Mouse (Mus musculus): Measurements from ENCODE around the gene Olfr1535.

The Olfr1535 gene

DNA sequence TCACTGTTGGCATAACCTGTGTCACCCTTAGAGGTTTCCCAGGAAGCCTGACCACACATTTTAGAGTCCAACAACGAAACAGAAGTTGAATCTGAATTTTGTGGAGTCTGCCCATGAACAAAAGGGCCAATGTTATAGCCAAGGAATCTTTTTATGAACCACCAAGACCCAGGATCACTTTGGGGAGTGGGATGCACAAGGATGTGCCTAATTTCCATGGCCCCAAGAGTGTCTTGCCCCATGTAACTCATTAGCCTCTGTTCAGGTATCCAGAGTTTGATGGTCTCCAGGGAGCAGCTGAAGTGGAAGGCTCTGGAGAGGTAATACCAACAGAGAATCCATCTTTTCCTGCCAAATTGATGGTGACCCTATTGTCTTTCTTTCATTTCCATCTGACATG, at the start of gene Olfr1535:
Gene Olfr1535, minus strand, starts transcription at position 101 of the 400 bp plus-strand sequence.
- no peak for DNase-seq (ENCODE audit: low spot score in 2 of 2)

DNA sequence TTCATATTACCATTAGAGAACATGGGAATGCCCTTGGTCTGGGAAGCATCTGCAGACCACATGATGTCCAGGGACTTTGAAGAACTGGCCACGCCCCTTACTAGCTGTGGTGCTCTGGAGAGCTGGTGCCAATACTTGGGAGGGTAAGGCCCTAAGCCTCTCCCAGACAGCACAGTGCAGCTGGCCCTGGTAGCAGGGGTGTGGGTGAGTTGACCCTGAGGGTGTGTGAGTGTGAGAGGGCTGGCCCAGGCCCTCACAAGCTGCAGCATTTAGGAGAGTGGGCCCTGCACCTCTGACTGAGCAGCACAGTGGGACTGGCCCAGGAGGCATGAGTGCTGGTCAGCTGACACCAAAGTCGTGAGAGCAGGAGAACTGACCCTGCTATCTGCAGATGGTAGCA, 31.9 kb upstream of the Olfr1535 start:
- DNase-seq (ENCODE audit: low spot score in 2 of 2) = no peak

DNA sequence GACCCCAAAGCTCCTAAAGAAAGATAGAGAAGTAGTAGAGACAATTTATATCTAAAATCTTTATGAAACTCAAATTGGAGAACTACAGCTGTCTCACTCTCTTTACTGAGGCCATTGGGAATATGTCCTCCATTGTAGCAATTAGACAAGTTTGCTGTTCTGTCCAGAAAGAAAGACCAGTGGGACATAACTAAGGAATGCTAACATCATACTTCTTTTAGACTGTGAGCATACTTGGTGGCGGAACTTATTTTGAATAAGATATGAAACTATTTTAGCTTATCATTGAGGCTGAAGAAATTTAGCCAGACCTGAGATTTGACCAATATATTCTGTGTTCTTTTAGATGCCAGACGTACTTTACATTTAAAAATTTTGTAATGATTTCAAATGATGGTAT, 22.0 kb upstream of the Olfr1535 start, which contains the start of gene Olfr1364:
Gene Olfr1364, minus strand, starts transcription at position 101 of the 400 bp plus-strand sequence.
- no peak for DNase-seq (ENCODE audit: low spot score in 2 of 2)

DNA sequence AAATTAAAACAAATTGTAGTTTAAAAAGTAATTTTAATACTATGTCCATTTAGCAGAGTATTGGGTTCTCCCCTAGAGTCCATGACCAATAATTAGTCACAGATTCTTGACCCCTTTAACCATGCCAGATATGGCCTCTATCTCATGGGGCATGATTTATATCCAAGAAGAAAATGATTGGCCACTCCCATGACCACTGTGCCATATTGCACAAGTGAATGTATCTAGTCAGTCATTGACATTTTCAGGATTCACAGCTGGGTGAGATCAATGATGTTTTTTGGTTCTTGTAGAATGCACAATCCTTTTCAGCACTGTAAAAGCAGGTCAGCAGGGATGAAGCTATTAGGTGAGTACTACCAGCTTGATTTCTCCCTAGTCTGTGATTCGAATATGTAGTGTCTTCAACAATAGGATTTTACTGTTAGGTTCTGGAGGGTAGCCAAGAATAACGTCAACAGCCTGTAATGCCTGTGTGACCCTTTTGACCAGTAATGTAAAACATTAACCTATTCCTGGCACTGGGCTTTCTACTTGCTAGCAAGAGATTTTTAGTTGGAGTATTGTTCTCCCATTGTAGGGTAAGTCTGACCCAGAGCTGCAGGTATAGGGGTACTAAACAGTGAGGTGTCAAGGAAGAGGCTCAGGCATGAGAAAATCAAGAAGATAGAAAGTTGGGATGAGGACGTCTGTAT, 9.1 kb downstream of the Olfr1535 start:
- DNase-seq (ENCODE audit: low spot score in 2 of 2) = no peak

DNA sequence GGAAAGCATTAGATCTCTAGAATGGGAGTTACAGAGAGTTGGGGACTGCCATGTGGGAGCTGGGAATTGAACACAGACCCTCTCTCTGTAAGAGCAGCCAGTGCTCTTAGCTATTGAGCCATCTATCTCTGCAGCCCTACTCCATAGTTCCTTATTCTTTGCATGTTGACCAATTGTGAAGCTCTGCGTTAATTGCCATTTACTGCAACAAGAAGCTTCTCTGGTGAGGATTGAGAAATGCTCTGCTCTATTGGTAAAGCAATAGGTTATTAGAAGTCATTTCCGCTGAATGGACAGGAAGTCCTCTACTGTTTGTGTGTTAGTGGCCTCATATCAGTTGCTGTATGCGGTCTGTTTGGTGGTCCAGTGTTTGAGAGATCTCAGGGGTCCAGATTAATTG, 10.2 kb downstream of the Olfr1535 start:
- DNase-seq (ENCODE audit: low spot score in 2 of 2) = no peak

DNA sequence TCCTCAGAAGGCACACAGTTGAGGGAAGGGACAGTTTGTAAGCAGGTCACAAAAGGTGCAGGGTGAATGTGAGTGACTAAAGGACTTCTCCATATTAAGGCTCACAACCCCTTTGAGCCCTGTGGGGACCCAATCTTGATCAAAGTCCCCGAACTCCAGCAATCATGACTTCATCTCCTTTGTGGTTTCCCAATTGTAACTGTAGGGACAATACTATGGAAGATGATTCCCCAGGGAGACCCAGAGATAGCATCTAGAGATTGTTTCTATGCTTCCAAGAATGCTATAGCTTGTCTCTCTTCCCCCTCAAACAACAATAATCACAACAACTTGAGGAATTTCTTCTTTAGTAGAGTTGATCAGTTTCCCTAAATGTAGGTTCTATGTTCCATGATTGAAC, 17.0 kb downstream of the Olfr1535 start, which contains the start of gene Olfr1366:
Gene Olfr1366, minus strand, starts transcription at position 101 of the 400 bp plus-strand sequence.
- DNase-seq (ENCODE audit: low spot score in 2 of 2) = no peak

DNA sequence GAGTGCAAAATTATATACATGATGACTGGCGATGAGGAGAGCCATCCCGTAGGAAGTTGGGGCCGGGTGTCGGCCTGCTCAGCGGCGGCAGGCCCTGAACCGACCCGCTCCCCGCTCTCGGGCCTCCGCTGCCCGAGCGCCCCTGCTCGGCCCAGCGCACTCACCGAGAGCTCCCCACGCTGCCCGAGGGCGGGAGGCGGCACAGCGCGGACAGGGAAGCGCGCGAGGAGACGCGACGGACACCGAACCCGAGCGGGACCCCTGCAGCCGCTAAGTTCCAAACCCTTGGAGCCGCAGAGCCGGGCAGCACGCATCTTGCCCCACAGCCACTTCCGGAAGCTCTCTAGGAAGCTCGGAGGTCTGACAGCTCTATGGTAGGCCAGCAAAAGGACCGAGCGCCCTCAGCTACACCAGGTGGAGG, 28.9 kb downstream of the Olfr1535 start, which contains the start of gene Zkscan8:
Gene Zkscan8, minus strand, starts transcription at position 340 of the 421 bp plus-strand sequence.
- DNase-seq (ENCODE audit: low spot score in 2 of 2) = peak; percentile 69 to 79

DNA sequence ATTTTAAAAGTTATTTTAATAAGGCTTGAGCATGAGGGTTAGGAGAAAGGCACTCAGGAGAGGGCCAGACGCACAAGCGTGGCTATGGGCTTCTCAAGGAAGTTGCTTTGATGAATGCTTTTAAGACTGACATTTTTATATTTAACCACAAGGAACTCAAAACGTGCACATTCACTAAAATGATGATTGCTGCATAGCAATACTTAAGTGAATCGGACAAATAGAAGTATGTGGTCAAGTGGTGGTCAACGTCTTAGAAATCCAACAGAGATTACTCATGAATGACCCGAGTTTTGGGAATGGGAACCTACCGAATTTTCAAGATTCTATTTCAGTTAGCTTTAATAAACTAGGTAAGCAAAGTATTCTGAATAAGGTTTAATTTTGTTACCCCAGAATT, 29.6 kb downstream of the Olfr1535 start:
- no peak for DNase-seq (ENCODE audit: low spot score in 2 of 2)

DNA sequence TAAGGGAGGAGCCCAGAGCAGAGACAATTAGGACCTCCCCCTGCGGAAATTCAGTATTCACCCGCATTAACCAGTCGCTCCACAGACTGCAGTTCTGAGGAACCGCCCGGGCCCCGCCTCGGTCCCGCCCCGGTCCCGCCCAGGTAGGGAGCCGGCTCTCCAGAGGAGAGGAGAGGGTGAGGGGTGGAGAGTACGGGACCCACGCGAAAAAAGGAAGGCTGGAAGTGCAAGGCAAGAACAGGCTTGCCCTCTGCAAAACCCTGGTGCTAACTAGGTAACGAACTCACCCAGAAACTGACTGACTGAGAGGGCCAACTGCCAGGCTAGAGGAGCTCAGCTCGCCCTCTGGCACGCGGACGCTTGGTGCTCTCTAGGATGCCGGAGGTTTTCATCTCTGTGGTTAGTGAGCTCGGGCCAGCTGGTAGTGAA, 53.5 kb downstream of the Olfr1535 start:
- DNase-seq (ENCODE audit: low spot score in 2 of 2) = peak; percentile 36 to 72
